Mouse (Mus musculus): Measurements from ENCODE around the gene Lig4. TPM values are rescaled to one million over a fixed set of nuclear protein-coding genes. Genes with fewer than 3 reads are reported as not detected.

Gene Lig4
- polyA plus RNA-seq (2014; fragmentation: Nextera tagmentation; extraction: Ambion mirVana), result 11.6 and 14.9 TPM in 2 replicates

GRCm38 (mm10) chr8:9977573-9978314 lies at the start of gene Lig4, which contains the start of gene Abhd13:
Gene Lig4, minus strand, starts transcription at chr8:9977686.
Gene Abhd13, plus strand, starts transcription at chr8:9977707.
- Histone ChIP-seq H3K27me3 (ENCODE audit: control insufficient read depth, insufficient read depth, low read length) (no peaks in the 10 kb centered on the region), H3K27ac (peak within 1 kb of the TSS; percentile 86), H3K4me3 (replicated peaks; ENCODE audit: low read length) (peak within 1 kb of the TSS; percentile 87), H3K4me2 (replicated peaks) (peak within 1 kb of the TSS; percentile 56), H3K4me1 (replicated peaks; ENCODE audit: control insufficient read depth, insufficient read depth, low read length) (peaks cover 37% of the 10 kb centered on the region), H3K9me3 (ENCODE audit: control insufficient read depth, low read length) (no peaks in the 10 kb centered on the region), H3K9ac (peak within 1 kb of the TSS; percentile 88), H3K36me3 (replicated peaks; ENCODE audit: control insufficient read depth, insufficient read depth) (peaks cover 9% of the 10 kb centered on the region)
- peak; percentile 67 for ATAC-seq (ENCODE audit: low FRiP score)
- under 1% methylated on average over 67 of the region's 68 CpGs for WGBS
- DNase-seq (ENCODE audit: low spot score), result peak; percentile 99

DNA sequence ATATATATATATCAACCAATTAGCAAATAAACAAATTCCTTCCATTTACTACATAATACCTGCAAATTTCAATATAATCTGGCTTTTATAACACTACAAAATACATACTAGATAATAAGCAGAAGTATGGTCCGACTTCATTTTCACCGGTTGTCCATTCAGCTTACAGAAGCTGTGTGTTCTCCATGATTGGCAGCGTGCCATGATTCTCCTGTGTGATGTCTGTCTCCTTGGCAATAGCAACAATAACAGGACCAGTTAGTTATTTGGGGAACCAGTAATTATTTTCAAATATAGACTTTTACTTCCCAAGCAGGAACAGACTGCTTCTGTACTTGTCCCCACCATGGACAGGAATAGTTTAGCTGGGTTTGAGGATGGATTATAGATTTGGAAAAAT lies 39.7 kb upstream of the Lig4 start:
- no peaks in the 10 kb centered on the region for H3K4me1 ChIP-seq (replicated peaks; ENCODE audit: control insufficient read depth, insufficient read depth, low read length)
- H3K9me3 ChIP-seq (ENCODE audit: control insufficient read depth, low read length), result no peaks in the 10 kb centered on the region
- no peaks in the 10 kb centered on the region for H3K27me3 ChIP-seq (ENCODE audit: control insufficient read depth, insufficient read depth, low read length)
- no peak overlapping the region for H3K4me2 ChIP-seq (replicated peaks)
- ATAC-seq (ENCODE audit: low FRiP score), result no peak
- DNase-seq (ENCODE audit: low spot score), result peak; percentile 66
- H3K36me3 ChIP-seq (replicated peaks; ENCODE audit: control insufficient read depth, insufficient read depth), result no peaks in the 10 kb centered on the region
- 60% methylated on average over 3 of the region's 3 CpGs for WGBS
- H3K4me3 ChIP-seq (replicated peaks; ENCODE audit: low read length), result no peak overlapping the region
- no peak overlapping the region for H3K9ac ChIP-seq
- no peak overlapping the region for H3K27ac ChIP-seq

DNA sequence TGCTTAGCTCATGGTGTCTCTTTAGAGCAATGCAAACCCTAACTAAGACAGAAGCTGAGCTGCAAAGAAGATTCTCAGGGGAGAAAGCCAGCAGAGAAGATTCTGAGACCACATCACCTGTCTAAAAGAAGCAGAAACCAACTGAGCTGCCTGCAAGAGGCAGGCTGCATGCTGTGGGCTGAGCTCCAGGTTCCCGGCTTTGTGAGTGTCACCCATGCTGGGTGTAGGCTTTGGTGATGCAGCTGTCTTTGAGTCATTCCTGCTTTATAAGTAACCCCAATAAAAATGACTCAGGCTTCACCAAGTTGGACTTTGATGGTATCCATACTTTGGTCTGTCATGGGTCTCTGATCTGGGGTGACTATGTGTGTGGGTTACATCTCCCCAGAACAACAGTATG lies 38.8 kb upstream of the Lig4 start:
- no peak overlapping the region for H3K4me2 ChIP-seq (replicated peaks)
- ATAC-seq (ENCODE audit: low FRiP score), result no peak
- H3K4me3 ChIP-seq (replicated peaks; ENCODE audit: low read length), result no peak overlapping the region
- no peak for DNase-seq (ENCODE audit: low spot score)
- H3K27ac ChIP-seq, result no peak overlapping the region
- no peaks in the 10 kb centered on the region for H3K27me3 ChIP-seq (ENCODE audit: control insufficient read depth, insufficient read depth, low read length)
- WGBS, result 78% methylated on average over 1 of the region's 1 CpGs
- H3K9ac ChIP-seq, result no peak overlapping the region
- no peaks in the 10 kb centered on the region for H3K36me3 ChIP-seq (replicated peaks; ENCODE audit: control insufficient read depth, insufficient read depth)
- no peaks in the 10 kb centered on the region for H3K4me1 ChIP-seq (replicated peaks; ENCODE audit: control insufficient read depth, insufficient read depth, low read length)
- H3K9me3 ChIP-seq (ENCODE audit: control insufficient read depth, low read length), result no peaks in the 10 kb centered on the region

DNA sequence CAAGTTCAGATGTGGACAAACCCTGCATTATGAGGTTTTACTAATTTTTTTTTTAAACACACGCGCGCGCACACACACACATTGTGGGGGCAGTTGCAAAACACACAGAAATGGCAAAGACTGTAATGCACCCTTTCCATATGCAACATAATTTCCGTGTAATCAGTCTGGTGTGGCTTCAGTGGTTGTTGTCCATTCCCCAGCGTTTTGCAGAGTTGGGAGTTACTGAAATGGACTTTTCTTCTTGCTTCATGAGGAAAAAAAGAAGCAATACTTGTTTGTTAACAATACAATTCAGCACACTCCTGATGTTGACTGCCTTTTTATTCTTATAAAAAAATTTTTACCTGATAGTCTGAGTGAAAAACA lies 30.2 kb upstream of the Lig4 start:
- WGBS, result 36% methylated on average over 6 of the region's 6 CpGs
- Histone ChIP-seq H3K4me3 (replicated peaks; ENCODE audit: low read length) (peak overlapping the region; percentile 29), H3K36me3 (replicated peaks; ENCODE audit: control insufficient read depth, insufficient read depth) (no peaks in the 10 kb centered on the region), H3K27ac (no peak overlapping the region), H3K4me2 (replicated peaks) (peak overlapping the region; percentile 56), H3K27me3 (ENCODE audit: control insufficient read depth, insufficient read depth, low read length) (no peaks in the 10 kb centered on the region), H3K9me3 (ENCODE audit: control insufficient read depth, low read length) (no peaks in the 10 kb centered on the region), H3K9ac (peak overlapping the region; percentile 42; the same call in 1 of the 2 replicates), H3K4me1 (replicated peaks; ENCODE audit: control insufficient read depth, insufficient read depth, low read length) (peaks cover 9% of the 10 kb centered on the region; the same call in 1 of the 2 replicates)
- no peak for ATAC-seq (ENCODE audit: low FRiP score)
- DNase-seq (ENCODE audit: low spot score), result no peak

DNA sequence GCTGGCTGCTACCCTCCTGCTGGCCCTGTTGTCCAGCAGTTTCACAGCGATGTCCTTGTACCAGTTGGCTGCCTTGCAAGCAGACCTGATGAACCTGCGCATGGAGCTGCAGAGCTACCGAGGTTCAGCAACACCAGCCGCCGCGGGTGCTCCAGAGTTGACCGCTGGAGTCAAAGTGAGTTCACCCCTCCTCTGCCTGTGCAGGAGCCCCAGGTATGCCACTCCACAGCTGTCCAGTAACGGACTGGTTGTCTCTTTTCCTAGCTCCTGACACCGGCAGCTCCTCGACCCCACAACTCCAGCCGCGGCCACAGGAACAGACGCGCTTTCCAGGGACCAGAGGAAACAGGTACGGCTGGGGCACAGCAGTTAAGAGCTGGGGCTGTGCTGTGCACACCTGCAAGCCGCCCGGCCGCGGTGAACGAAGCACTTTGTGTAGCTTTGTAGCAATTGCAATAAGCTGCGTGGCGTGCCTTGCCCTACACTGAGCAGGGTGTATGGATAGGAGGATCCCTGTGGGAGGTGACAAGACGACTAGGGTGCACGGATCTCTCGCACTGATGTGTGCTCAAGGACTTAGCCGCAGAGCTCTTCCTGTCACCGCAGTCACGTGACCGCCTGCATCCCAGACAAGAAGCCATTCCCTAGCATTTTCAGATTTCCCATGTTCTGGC lies 29.6 kb upstream of the Lig4 start:
- H3K27me3 ChIP-seq (ENCODE audit: control insufficient read depth, insufficient read depth, low read length), result no peaks in the 10 kb centered on the region
- peaks cover 9% of the 10 kb centered on the region; the same call in 1 of the 2 replicates for H3K4me1 ChIP-seq (replicated peaks; ENCODE audit: control insufficient read depth, insufficient read depth, low read length)
- H3K4me3 ChIP-seq (replicated peaks; ENCODE audit: low read length), result peak overlapping the region; percentile 29
- peak; percentile 58 for DNase-seq (ENCODE audit: low spot score)
- ATAC-seq (ENCODE audit: low FRiP score), result peak; percentile 68; the same call in 1 of the 2 replicates
- WGBS, result 5% methylated on average over 29 of the region's 29 CpGs
- peak overlapping the region; percentile 42; the same call in 1 of the 2 replicates for H3K9ac ChIP-seq
- no peaks in the 10 kb centered on the region for H3K9me3 ChIP-seq (ENCODE audit: control insufficient read depth, low read length)
- no peak overlapping the region for H3K27ac ChIP-seq
- H3K4me2 ChIP-seq (replicated peaks), result peak overlapping the region; percentile 56
- no peaks in the 10 kb centered on the region for H3K36me3 ChIP-seq (replicated peaks; ENCODE audit: control insufficient read depth, insufficient read depth)

- H3K36me3 ChIP-seq (replicated peaks; ENCODE audit: control insufficient read depth, insufficient read depth), result no peaks in the 10 kb centered on the region
- DNase-seq (ENCODE audit: low spot score) (no peak), ATAC-seq (ENCODE audit: low FRiP score) (no peak)
- 80% methylated on average over 16 of the region's 16 CpGs for WGBS
- H3K9me3 ChIP-seq (ENCODE audit: control insufficient read depth, low read length), result no peaks in the 10 kb centered on the region
- H3K27me3 ChIP-seq (ENCODE audit: control insufficient read depth, insufficient read depth, low read length), result no peaks in the 10 kb centered on the region
- H3K4me1 ChIP-seq (replicated peaks; ENCODE audit: control insufficient read depth, insufficient read depth, low read length), result peaks cover 9% of the 10 kb centered on the region; the same call in 1 of the 2 replicates
- H3K27ac ChIP-seq, result no peak within 1 kb of the TSS
- peak within 1 kb of the TSS; percentile 56 for H3K4me2 ChIP-seq (replicated peaks)
- peak within 1 kb of the TSS; percentile 29 for H3K4me3 ChIP-seq (replicated peaks; ENCODE audit: low read length)
- peak within 1 kb of the TSS; percentile 42; the same call in 1 of the 2 replicates for H3K9ac ChIP-seq
Measured at GRCm38 (mm10) chr8:10006156-10006985, 28.9 kb upstream of the Lig4 start, which contains the start of gene Tnfsf13b. Gene Tnfsf13b, plus strand, starts transcription at chr8:10006467.

DNA sequence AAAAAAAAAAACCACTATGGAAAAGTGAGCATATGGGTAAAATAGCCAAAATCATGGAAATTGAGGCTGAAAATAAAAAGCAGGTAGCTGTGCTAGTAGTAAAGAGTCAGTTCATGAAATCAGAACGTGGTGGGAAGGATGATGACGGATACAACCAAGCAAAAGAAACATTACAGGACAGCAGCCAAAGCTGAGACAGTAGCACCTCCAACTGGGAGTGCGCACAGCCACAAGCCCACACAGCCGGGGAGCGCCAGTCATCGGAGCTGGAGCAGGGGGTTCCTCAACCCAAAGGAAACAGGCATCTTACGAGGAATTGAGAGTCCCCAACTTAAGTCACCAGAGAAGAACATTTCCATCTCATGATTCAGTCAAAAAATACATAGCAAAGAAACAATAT lies 26.6 kb upstream of the Lig4 start:
- WGBS, result 80% methylated on average over 7 of the region's 7 CpGs
- ATAC-seq (ENCODE audit: low FRiP score), result no peak
- no peak overlapping the region for H3K4me2 ChIP-seq (replicated peaks)

DNA sequence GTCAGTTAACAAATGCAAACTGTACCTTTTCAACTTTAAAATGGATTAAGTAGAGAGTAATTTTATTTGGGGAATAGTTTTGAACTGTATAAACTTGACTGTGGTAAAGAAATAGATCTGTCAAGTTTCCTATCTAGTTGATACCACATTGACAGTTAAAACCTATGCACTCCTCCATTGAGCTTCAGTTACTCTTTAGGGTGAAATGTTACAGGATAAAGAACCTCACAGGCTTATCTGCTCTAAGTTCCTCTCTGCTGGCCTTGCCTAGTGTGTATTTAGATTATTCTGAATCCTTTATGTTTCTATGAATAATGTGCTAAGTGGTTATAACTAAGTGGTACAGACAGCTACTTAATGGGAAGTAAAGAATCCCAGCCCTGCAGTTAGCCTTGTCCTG lies 2.7 kb upstream of the Lig4 start:
- no peak for DNase-seq (ENCODE audit: low spot score)

More for the DNA sequence above, 26.6 kb upstream of the Lig4 start:
- H3K27me3 ChIP-seq (ENCODE audit: control insufficient read depth, insufficient read depth, low read length), result no peaks in the 10 kb centered on the region
- H3K4me3 ChIP-seq (replicated peaks; ENCODE audit: low read length), result no peak overlapping the region
- H3K4me1 ChIP-seq (replicated peaks; ENCODE audit: control insufficient read depth, insufficient read depth, low read length), result peaks cover 9% of the 10 kb centered on the region; the same call in 1 of the 2 replicates
- no peak for DNase-seq (ENCODE audit: low spot score)
- no peak overlapping the region for H3K9ac ChIP-seq
- H3K36me3 ChIP-seq (replicated peaks; ENCODE audit: control insufficient read depth, insufficient read depth), result no peaks in the 10 kb centered on the region
- no peak overlapping the region for H3K27ac ChIP-seq
- no peaks in the 10 kb centered on the region for H3K9me3 ChIP-seq (ENCODE audit: control insufficient read depth, low read length)

GRCm38 (mm10) chr8:9979746-9980145 lies 2.3 kb upstream of the Lig4 start:
- DNase-seq (ENCODE audit: low spot score), result no peak
- WGBS, result 69% methylated on average over 1 of the region's 1 CpGs
- Histone ChIP-seq H3K4me2 (replicated peaks) (no peak overlapping the region), H3K4me3 (replicated peaks; ENCODE audit: low read length) (no peak overlapping the region), H3K27ac (no peak overlapping the region), H3K4me1 (replicated peaks; ENCODE audit: control insufficient read depth, insufficient read depth, low read length) (peaks cover 34% of the 10 kb centered on the region), H3K36me3 (replicated peaks; ENCODE audit: control insufficient read depth, insufficient read depth) (no peaks in the 10 kb centered on the region), H3K9me3 (ENCODE audit: control insufficient read depth, low read length) (no peaks in the 10 kb centered on the region), H3K9ac (no peak overlapping the region), H3K27me3 (ENCODE audit: control insufficient read depth, insufficient read depth, low read length) (no peaks in the 10 kb centered on the region)
- no peak for ATAC-seq (ENCODE audit: low FRiP score)

More for the DNA sequence above, 2.7 kb upstream of the Lig4 start:
- peaks cover 31% of the 10 kb centered on the region for H3K4me1 ChIP-seq (replicated peaks; ENCODE audit: control insufficient read depth, insufficient read depth, low read length)
- no peak overlapping the region for H3K9ac ChIP-seq
- no peak overlapping the region for H3K4me3 ChIP-seq (replicated peaks; ENCODE audit: low read length)
- H3K36me3 ChIP-seq (replicated peaks; ENCODE audit: control insufficient read depth, insufficient read depth), result no peaks in the 10 kb centered on the region
- no peak overlapping the region for H3K27ac ChIP-seq
- ATAC-seq (ENCODE audit: low FRiP score), result no peak
- H3K9me3 ChIP-seq (ENCODE audit: control insufficient read depth, low read length), result no peaks in the 10 kb centered on the region
- H3K4me2 ChIP-seq (replicated peaks), result no peak overlapping the region
- no peaks in the 10 kb centered on the region for H3K27me3 ChIP-seq (ENCODE audit: control insufficient read depth, insufficient read depth, low read length)

Measured in hindbrain, embryonic 14.5 days (tissue).